Mouse (Mus musculus): ENCODE measurements around the gene Rpia. TPM values are rescaled to one million over a fixed set of nuclear protein-coding genes. Genes with fewer than 3 reads are reported as not detected.
A peak's percentile ranks its signal among the peaks of the same experiment; 100 is the strongest.

The Rpia gene
- total RNA-seq, 2 experiments from 2014 or later = 8.5 to 9.4 TPM

DNA sequence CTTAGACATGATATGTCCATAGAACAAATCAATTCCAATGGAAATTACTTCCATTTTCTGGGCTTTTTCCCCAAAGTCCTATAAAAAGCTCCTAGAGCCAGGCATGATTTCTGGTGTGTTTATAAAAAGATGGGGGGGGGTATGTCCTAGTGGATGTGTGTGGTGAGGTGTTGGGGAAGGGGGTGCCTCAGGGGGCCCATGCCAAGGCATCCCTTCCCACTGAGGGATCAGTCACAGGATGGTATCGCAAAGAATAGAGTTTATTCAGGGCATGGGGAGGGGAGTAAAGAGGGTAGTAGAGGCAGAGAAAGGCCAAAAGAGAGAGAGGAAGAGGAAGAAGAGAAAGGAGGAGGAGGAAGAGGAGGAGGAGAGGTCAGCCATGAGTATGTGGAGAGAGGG, 14.5 kb upstream of the Rpia start:
- no peak for DNase-seq
- intact Hi-C loops (cut with DNase I; ENCODE audit: low total_unique reads) = no loop called here

DNA sequence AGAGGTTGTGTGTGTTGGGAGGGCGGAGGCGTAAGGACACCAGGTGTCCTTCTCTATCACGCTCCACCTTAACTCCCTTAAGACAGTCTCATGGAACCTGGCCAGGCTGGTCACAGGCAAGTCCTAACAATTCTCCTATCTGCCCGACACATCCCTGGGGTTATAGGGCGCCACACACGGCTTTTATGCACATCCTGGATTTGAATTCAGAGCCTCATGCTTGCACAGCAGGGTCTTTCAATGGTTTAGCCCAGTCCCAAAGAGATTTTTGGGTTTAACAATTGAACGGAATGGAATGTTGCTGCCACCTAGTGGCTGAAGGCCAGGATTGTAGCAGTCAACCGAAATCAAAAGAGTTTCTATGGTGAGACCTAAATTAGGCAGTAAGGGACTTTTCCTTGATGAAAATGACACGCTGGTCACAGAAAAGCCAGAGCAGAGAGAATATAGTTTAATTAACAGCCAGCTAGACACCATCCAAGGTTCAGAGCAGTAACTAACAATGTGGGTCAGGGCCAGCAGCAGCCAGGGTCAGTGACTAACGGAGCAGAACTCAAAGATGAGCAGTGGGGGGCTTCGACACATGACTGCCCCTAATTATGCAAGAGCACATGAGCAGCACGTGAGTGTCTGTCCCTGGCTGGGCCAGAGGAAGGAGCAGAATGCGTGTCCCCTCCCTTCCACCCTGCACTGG, 13.9 kb upstream of the Rpia start:
- peak; percentile 39 for DNase-seq
- intact Hi-C loops (cut with DNase I; ENCODE audit: low total_unique reads) = no loop called here

DNA sequence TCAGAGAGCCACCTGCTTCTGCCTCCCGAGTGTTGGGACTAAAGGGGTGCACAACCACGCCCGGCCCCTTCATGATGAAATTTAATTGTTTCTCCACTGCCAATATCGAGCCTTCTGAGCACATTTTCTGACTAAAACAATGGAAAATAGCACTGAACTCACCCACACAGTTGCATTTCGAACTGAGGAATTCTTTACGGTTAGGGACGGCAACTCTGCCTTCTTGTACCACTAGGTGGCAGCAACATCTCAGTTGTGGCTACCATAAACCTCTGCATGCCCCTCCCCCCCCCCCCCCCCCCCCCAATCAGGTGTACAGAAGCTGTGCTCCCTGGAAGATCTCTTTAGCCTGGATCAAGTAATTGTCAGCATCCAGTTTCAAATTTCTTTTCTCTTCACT, 13.2 kb upstream of the Rpia start:
- intact Hi-C loops (cut with DNase I; ENCODE audit: low total_unique reads) = no loop called here
- DNase-seq = peak; percentile 25

DNA sequence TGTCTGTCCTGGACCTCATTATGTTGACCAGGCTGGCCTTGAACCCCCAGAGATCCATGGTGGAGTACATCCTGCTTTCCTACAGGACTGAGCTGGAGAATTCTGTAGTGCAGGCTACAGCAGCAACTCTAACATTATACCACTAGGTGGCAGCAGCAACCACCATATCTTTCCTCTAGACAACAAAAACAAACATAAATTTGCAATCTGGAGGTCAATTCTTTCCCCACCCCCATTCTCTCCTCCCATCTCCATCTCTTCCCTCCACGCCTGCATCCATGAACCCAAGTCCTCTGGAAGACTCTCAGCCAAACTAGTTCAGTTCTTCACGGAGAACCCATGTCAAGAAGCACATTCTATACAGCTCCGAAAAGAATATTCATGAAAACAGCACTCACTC, 12.6 kb upstream of the Rpia start:
- intact Hi-C loops (cut with DNase I; ENCODE audit: low total_unique reads) = no loop called here
- DNase-seq = no peak

DNA sequence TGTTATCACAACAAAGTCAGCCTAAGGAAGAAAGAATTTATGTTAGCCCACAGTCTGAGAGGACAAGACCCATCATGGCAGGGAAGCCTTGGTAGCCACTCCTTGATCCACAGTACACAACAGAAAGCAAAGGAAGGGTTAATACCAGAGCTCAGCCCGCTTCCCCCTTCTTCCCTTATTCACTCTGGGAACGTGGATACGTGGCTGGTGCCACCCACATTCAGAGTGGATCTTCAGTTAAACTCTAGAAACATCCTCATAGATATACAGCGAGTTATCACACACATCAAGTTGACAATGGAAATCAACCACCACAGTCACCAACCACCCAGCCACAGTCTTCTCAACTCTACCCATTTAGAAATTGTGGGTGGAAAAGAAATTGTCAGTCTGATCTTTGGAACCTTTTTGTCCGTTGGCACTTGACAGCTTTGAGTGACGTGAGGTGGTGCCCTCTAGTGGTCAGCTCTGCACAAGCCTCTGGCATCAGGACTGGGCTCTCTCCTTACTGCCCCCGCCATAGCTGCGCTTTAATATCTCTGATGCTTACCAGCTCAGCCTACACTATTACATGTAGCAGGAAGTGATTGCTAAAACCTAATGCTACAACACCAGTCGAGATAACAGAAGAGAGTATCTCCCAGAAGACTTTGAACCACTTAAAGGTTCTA, 5.7 kb upstream of the Rpia start:
- peak; percentile 49 for DNase-seq
- intact Hi-C loops (cut with DNase I; ENCODE audit: low total_unique reads) = loop anchor here (10.0 kb wide), 1 partner anchor 607 kb away; no protein-coding TSS in a partner anchor

DNA sequence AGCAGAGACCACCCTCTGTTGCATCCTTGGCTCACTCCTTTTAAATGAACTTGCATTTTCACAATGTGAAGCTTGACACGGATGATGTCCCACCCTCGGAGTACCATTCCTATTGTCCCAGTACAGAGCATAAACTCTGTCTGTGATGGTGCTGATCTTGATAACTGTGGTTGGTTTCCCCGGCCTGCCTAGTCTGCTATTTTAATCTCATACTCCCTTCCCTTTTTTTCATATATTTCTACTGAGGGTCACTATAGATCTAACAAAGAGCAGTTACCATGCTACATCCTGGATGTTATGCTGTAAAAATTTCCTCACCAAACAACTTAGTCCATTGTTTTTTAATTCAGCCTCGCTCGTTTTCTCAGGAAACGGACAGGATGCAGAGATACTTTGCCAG, 4.9 kb upstream of the Rpia start:
- intact Hi-C loops (cut with DNase I; ENCODE audit: low total_unique reads) = loop anchor here (10.0 kb wide), 1 partner anchor 608 kb away; no protein-coding TSS in a partner anchor

DNA sequence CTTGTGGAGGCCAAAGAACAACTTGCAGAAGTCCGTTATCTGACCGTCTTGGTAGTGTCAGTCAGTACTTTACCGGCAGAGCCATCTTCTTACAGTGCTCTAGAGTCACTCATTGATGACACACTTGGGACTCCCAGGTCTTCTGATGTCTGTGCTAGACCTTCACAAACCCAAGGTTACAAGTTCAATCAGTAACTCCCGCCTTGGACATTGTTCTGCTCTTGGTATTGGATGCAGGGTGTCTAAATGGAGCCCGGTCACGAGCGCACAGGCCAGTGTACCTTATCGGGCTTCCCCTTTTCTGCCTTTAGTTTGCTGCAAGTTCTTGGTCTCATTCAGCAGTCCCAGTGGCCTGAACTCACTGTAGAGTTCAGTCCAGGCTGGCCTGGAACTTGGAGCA, 612 bp upstream of the Rpia start:
- DNase-seq = no peak
- intact Hi-C loops (cut with DNase I; ENCODE audit: low total_unique reads) = loop anchor here (10.0 kb wide), 1 partner anchor 612 kb away; no protein-coding TSS in a partner anchor

More for the DNA sequence above, 4.9 kb upstream of the Rpia start:
- no peak for DNase-seq

DNA sequence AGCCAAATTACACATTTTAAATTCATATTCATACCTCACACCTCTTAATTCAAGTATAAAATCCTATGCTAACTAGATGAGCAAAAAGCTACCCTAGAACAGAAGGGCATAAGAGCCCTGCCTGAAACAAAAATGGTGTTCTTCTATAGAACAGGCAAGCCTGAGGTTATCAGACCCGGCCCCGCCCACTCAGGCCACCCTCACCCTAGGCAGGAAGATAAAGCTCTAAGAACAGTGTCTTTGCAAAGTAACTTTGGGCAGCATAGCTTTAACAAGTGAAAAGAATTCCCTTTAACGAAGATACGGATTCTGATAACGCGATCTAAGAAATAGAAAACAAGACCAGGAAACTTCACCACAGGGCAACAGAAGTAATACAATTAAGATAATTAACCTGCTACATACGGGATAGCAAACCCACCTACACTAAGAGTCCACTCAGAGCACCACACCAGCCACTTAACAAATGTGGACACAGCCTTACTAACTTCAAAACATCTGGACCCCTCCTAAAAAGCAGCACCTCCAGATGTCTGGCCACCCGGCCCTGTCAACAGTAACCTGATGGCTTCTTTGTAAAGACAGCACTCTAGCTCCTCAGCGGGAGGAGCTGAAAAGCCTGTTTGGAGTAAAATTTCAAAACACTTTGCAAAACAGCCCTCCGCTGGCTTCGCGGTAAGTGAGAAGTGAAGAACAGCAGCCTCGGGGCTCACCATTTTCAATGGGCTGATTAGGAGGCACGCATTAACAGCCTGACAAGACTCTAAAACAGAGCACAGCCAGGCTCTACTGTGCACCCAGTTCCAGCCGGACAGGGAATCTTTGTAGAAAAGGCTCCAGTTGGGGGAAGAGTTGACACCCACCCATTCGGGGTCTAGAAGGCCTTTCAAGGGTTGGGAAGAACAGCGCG, 925 bp downstream of the Rpia start:
- no peak for DNase-seq
- intact Hi-C loops (cut with DNase I; ENCODE audit: low total_unique reads) = loop anchor here (10.0 kb wide), 1 partner anchor 614 kb away; no protein-coding TSS in a partner anchor

DNA sequence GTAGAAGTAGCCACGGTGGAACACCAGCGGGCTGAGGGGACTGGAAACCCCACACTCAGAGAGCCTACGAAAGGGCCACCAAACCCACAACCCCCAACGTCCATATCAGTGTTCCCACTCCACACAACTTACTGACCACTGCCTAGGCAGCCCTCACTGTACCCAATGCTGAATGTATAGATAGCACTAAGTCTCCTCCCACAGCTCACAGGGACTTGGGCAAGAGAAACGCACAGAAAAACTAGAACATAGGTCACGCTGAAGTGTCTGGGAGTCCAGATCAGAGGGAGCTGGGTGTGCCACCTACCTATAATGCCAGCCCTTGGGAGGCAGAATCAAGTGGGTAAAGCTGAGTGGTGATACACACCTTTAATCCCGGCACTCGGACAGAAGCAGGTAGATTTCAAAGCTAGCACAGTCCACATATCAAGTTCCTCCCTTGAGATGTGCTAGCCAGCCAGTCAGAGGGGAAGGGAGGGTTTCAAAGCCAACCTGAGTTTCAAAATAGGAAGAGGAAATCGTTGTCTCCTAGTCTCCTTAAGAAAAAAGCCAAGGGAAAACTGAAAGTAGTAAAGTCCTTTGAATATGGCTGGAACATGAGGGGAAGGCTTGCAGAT, 1.9 kb downstream of the Rpia start:
- no peak for DNase-seq
- intact Hi-C loops (cut with DNase I; ENCODE audit: low total_unique reads) = loop anchor here (10.0 kb wide), 1 partner anchor 615 kb away; no protein-coding TSS in a partner anchor

DNA sequence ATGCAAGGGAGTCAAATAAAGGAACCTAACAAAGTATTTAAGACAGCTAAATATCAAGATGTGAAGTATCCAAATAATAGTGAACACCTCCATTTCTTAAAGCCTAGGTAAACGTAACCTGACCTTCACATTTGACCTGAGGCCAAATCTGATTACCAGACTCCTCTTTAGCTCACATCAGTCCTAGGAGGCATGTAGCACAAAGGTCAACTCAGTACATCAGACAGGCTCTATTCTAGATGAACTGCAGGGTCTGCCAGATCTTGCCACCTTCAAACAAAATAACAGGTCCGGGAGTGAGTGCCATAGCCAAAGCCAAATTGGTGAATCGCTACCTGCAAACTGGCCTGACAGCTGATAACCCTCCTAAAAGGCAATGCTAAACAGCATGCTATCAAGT, 2.9 kb downstream of the Rpia start:
- no peak for DNase-seq
- intact Hi-C loops (cut with DNase I; ENCODE audit: low total_unique reads) = no loop called here

DNA sequence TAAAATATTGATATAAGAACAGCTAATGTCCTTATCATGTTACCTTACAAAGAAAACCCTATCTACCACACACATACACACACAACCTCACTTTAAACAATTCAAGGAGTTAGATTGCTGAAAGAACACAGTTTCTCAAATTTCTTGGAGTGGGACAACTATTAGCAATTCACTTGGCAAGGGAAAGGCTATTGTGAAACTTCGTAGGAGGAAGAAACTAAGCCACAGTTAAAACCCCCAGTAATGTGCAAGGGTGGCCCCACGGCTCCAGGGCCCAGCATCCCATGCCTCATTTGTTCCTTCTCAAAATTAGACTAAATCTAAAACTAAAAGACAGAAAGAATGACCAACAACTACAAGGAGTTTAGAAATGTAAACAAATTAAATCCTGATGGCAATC, 4.5 kb downstream of the Rpia start:
- intact Hi-C loops (cut with DNase I; ENCODE audit: low total_unique reads) = no loop called here
- DNase-seq = no peak

DNA sequence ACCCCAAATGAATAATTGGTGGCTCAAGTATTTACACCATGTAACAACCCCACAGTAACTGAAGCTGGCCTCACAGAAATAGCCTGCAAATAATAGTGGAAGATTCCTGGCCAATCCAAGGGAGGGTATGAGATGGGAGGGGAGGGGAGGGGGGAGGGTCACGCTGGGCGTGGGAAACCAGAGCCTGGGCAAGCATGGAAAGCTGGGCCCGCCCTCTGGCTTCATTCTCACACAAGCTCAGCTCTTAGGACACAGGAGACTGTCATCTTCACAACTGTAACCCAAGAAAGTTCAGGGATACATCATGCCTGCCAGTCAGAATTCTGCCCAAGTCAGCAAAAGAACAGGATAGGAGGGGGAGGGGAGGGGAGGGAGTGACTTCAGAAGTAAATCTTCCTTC, 6.2 kb downstream of the Rpia start:
- intact Hi-C loops (cut with DNase I; ENCODE audit: low total_unique reads) = no loop called here
- DNase-seq = peak; percentile 49

DNA sequence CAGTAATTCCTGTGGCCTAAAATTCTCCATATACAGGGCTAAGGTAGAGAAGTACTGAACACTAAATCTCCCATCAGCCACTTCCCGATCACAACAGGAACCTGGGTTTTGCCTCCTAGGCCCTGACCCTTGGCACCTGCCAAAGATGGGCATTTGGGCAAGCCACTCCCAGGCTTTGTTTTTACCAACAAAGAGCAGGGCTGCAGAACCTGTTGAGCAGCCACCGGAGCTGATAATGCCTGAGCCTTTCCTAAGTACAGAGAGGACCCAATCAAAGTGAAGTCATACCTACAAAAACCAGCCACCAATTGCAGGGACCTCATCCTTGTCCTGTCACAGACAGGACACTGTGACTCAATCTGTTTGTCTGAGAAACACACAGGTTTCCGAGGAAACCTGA, 7.2 kb downstream of the Rpia start:
- intact Hi-C loops (cut with DNase I; ENCODE audit: low total_unique reads) = no loop called here
- DNase-seq = no peak

DNA sequence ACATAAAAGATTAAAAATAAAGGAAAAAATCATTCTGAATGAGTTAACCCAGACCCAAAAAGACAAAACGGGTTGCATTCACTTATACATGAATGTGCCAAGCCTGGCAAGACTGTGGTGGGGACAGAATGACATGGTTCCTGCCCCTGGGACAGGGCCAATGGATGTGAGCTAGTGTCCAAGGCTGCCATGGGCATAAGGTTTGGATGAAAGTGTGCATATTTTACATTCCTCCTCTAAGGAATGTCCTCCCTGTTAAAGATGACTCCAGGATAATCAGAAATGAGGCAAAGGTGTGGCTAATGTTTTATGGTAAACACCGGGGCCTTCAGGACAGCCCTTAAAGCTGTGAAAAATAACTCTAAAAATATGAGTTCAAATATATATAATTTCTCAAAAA, 10.7 kb downstream of the Rpia start:
- intact Hi-C loops (cut with DNase I; ENCODE audit: low total_unique reads) = no loop called here
- no peak for DNase-seq

DNA sequence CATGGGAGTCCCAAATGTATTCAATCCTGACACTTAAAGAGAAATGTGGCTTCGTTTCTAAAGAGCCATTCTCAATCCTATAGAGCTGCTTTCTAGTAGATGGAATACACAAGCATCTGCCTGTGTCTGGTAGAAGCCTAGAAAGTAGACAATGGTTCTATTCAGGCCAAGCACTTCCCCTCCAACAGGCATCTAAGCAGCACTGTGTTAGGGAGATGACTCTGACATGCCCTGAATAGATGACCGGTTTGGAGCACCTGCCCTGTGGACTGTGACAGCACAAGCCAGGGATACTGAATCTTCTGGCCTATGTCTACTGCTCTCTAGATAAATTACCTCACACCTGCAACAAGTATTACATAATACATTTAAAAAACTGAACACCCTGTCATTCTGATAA, 17.7 kb downstream of the Rpia start:
- intact Hi-C loops (cut with DNase I; ENCODE audit: low total_unique reads) = no loop called here
- no peak for DNase-seq

DNA sequence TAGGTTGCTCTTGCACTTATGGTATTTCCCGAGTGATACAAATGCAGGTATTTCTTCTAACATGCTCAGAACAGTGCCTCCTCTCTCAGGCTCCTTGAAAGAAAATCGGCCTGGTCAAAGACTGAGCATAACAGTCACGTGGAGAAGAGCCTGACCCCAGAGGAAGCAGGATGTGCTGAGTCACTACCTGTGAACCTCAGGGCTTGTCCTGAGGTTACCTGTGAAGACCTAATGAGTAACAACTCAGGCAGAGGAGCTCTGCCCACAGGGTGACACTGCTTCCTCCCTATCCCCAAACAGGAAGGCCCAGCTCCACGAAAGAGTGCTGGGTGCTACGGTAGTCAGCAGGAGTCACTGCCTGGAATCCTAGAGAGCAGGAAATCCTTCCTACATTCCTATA, 18.3 kb downstream of the Rpia start:
- intact Hi-C loops (cut with DNase I; ENCODE audit: low total_unique reads) = no loop called here
- DNase-seq = no peak

DNA sequence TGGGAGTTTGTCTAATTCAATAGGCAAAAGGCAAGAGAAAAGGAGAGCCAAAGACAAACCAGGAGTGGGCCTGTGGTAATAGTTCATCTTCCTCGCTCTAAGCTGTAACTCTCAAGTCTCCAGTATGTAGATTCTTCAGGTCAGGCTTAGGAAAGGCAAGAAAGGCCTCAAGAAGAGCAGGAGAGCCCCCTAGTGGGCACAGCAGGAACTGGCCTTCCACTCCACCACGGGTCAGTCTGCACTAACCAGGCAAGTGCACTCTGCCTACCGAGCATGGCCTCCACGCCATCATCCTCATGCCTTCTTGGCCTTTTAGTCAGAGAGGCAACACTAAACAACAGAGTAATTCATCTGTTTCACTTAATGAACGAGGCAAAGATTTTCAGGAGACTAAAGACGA, 23.3 kb downstream of the Rpia start:
- intact Hi-C loops (cut with DNase I; ENCODE audit: low total_unique reads) = loop anchor here (5.0 kb wide), 1 partner anchor 56 kb away; no protein-coding TSS in a partner anchor
- DNase-seq = peak; percentile 61

DNA sequence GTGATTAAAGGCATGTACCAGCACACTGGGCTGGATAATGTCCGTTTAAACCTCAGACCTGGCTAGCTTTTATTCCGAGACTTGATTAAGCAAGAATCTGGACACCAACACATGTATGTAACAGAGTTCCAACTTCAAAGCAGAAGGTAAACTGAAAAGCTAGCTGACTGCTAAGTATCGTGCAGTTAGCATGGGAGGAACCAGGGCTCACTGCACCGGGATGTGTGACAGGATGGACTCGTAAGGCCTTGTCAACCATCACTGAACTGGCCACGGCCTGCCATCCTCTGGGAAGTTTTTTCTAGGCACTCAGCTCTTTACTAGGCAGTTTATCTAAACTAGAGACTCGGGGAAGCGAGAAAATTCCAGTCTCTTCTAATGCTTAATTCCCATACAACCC, 27.0 kb downstream of the Rpia start:
- intact Hi-C loops (cut with DNase I; ENCODE audit: low total_unique reads) = loop anchor here (5.0 kb wide), 1 partner anchor 53 kb away; no protein-coding TSS in a partner anchor
- no peak for DNase-seq

DNA sequence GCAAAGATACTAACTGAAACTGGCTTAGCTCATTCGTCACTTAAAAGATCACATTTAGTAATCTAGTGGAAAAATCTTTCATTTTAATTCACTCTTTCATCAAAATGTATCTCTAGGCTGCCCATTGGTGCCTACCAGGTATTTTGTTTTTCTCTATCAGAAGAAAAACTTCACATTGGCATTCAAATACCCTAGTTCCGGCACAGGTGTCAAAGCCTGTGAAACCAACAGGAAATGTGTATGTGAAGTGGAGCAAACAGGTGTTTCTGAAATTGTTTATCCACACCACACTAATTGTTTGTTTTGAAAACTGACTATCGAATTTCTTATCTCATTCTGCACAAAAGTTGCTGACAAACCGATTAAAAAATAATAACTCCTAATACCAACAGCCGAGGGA, 27.5 kb downstream of the Rpia start:
- no peak for DNase-seq
- intact Hi-C loops (cut with DNase I; ENCODE audit: low total_unique reads) = no loop called here

DNA sequence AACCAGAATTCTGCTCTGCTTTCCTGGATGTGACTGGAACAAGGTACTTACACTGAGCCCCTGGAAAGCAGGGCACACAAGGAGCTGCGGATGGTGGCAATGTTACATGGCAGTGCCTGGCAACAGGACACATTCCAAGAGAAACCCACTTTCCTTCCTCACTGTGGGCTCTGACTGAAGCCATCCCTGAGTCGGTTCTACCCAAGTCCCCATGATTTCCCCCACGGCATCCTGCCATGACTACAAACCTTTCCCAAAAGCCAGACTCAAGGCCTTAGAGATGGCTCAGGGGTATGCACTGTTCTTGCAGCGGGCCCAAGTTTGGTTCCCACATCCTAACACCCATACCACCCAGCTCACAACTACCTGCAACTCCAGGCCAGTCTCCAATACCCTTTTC, 28.2 kb downstream of the Rpia start:
- intact Hi-C loops (cut with DNase I; ENCODE audit: low total_unique reads) = no loop called here
- DNase-seq = no peak
